Mouse (Mus musculus) gastrocnemius, postnatal 4 days (tissue): ENCODE measurements around the gene Usp20. TPM values are rescaled to one million over a fixed set of nuclear protein-coding genes. Genes with fewer than 3 reads are reported as not detected.

Experiments used
- DNase-seq, 2 experiments: peaks; one replicate each; pipeline ENCODE4 v3.0.0; 2021 to 2022; ENCODE audit warnings: low spot score in 2 of 2, mixed read lengths in 2 of 2
- total RNA-seq, 2 experiments: library from RNA; stranded (reverse); gene quantifications; 2 replicates each; pipeline ENCODE4 v1.2.3; 2021

The Usp20 gene
- total RNA-seq, 2 experiments from 2014 or later, result 40.0 to 44.8 TPM

- no peak for DNase-seq
Measured at GRCm38 (mm10) chr2:30985111-30986020, 3.3 kb downstream of the Usp20 start.

GRCm38 (mm10) chr2:30990221-30990620 is 8.1 kb downstream of the Usp20 start:
- no peak for DNase-seq

DNA sequence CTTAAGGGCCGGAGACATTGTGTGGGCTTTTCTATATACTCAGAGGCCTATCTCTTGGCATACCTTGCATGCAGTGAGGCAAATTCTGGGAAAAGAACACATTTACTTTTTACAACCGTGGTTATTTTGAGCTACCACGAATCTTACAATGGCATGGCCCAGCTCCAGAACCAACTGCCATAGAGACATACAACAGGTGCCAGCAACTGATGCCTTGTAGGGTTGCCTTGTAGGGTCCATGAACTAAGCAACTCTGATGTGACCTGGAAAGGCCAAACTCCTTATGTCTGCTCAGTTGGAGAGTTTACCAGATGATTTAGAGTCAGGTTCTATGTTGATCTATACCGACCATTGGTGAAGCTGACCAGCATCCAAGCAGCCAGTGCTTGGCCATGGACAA is 12.8 kb downstream of the Usp20 start:
- DNase-seq, result no peak

DNA sequence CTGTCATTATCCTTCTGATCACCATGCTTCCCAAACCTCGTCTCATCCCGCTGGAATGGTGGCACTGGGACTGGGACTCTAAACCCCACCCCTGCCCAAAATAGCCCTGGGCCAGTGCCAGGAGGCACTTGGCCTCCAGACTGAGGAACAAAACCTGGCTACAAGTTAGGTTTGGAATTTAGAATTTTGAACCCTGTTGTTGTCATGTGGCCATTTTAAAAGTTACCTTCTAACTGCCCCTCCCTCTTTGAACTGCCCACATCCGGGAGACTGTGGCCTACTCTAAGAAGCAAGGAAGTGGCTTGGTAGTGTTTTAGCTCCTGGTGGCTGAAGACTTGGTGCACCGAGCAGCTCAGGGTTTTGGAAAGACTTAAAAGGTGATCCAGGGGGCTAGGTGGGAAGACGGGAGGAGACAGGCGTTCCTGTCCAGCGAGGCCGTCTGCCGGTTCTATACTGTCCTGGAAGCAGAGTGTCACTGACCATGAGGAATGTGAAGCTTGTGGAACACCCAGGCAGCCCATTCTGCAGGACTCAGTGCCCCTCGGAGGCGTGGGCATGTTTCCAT is 13.4 kb downstream of the Usp20 start:
- no peak for DNase-seq

DNA sequence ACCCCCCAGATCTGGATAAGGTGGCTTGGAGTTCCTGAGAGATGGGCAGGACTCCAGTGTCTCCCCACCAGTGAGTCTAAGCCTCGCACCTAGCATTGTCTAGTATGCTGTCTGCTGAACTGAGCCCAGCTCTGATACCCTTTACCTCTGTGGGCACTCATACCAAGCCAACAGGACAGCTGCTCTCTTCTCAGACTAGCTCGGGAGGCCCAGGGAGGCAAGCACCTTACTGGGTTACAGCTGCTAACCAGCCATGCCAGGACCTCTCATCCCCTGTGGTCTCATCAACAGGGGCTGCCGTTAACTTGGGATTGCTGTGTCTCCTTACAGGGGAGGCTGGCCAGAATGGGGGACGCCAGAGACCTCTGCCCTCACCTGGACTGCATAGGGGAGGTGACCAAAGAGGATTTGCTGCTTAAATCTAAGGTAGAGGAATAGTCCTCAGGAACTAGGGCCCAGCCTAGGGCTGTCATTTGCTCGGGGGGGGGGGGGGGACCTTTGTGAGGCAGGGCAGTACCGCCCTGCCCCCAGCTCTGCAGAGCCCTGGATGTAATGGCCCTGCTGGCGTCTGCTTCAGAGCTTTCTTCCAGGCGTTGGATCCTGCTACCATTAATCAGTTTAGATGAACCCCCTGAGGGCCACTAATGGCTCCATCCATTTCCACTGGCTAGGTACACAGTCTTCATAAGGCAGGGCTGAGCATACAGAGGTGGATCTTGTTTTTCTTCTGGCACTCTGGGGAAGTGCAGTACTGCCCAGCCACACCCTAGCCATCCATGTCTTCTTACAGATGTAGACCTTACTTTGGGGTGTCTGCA is 16.6 kb downstream of the Usp20 start:
- no peak for DNase-seq

DNA sequence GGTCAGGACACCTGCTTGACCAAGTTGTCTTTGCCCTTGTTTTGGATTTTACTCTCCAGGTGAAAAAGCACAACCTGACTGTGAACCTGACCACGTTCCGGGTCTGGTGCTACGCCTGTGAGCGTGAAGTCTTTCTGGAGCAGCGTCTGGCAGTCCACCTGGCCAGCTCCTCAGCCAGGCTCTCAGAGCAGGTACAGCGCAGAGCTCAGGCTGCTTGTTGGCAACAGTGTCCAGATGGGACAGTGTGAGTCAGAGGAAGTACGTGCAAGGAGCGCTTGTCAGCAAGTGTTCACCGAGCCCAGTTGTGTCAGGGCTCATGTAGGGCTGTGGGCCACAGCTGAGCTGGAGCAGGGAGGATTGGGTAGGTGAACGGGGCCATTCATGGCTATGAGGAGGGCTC is 20.8 kb downstream of the Usp20 start:
- DNase-seq, result no peak

DNA sequence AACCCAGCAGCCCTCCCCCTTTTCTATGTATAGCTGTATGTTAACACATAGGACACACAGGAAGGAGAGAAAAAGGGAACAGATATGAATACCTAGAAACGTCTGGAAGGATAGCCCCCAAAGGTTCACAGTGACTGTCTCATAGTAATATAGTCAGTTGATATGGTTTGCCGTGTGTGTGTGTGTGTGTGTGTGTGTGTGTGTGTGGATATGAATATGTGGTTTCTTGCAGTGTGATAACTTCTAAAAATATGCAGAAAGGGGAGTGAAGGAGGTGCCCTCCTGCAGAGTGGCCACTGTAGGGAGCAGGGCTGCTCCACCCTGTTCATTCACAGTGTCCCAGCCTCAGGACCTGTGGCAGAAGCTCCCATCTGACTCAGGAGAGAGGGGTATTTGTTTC is 23.4 kb downstream of the Usp20 start:
- DNase-seq, result no peak

GRCm38 (mm10) chr2:31006434-31006833 is 24.4 kb downstream of the Usp20 start:
- no peak for DNase-seq

DNA sequence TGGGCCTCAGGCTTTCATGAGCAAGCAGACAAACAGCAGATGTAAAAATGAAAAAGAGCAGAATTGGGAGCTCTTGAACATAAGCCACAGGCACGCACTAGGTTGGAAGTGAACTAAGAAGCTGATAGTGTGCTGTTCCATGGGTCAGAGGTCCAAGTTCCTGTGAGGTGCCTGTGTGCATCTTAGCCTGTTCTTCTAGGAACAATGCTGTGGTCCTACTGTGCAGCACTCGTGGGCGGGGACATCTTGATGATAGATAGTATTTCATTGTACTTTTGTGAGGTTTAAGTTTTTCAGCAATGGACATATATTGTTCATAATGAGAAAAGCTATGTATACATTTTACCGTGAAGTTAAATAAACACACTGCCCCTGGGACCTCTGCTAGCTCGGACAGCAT is 25.1 kb downstream of the Usp20 start:
- DNase-seq, result no peak

GRCm38 (mm10) chr2:31013371-31014120 is 31.5 kb downstream of the Usp20 start:
- DNase-seq, result no peak

DNA sequence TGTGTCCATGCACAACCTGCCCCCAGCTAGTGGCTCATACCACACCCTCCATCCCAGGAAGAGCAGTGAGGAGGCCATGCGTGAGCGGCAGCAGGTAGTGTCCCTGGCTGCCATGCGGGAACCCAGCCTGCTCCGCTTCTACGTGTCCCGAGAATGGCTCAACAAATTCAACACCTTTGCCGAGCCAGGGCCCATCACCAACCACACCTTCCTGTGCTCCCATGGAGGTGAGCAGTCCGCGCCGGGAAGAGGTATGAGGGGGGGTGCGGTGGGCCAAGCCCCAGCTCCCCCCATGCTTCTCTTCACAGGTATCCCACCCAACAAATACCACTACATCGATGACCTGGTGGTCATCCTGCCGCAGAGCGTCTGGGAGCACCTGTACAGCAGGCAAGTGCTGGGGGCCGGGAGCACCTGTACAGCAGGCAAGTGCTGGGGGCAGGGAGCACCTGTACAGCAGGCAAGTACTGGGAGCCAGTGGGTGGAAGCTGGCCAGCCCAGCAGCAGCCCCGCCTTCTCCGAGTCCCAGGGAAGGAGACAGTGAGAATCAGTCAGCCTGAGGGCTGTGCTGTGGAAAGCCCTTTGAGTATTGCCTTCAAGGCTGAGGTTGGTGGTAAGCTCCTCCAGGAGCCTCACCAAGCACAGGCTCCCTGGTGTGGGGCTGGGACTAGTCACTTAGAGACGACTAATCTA is 35.7 kb downstream of the Usp20 start:
- DNase-seq, result no peak

GRCm38 (mm10) chr2:31018519-31018918 is 36.4 kb downstream of the Usp20 start:
- no peak for DNase-seq

- DNase-seq, result no peak
Measured at GRCm38 (mm10) chr2:31019011-31019410, 36.9 kb downstream of the Usp20 start.

DNA sequence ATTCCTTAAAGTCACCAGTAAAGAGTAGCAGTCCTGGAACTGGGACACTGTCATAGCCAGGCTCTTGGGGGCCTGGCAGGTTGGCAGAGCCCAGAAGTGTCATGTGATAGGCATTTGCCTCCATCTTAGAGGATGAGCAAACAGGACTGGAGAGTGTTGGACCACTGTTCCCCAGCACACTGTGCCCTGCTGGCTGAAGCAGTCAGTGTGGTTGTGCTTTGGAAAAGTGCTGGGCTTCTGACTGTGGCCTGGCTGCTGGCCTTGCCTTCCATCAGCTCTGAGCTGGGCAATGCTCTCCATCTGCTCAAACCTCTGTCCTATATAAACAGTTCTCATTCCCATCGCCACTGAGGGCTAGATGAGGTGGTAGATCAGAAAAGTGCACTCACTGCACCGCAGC is 38.1 kb downstream of the Usp20 start:
- no peak for DNase-seq

GRCm38 (mm10) chr2:31023940-31024339 is 41.9 kb downstream of the Usp20 start:
- DNase-seq, result no peak

DNA sequence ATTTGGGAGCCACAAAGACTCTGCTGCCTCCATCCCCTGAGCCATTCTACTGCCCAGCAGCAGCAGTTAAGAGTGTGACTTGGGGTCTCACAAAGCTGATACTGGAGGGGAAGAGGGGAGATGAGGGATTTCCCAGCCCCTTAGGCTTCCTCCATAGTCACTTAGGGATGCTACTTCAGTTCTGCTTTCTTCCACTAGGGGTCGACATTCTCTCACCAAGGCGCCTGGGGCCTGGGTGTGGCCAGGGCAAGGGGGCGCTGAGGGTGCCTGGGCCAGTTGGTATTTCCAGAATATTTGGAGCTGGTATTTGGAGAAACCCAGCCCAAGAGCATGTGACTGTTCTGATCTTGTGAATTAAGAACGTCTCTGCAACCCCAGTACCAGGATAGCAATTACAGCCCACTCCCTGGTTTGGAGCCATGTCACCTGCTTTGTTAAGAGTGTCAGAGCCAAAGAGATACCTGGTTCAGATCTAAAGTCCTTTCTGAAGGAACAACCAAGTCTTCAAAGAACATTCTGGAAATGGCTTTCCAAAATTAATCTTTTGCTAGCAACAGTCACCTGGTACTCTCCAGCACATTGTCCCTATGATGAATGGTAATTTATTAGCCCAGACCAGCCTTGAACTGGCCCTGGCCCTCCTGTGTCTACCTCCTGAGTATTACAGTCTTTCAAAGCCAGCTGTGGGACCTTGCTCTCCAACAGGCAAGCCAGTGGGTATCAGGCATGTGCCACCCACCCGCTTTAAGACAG is 42.7 kb downstream of the Usp20 start:
- peak in 1 of 2 experiments; percentile 51 for DNase-seq

DNA sequence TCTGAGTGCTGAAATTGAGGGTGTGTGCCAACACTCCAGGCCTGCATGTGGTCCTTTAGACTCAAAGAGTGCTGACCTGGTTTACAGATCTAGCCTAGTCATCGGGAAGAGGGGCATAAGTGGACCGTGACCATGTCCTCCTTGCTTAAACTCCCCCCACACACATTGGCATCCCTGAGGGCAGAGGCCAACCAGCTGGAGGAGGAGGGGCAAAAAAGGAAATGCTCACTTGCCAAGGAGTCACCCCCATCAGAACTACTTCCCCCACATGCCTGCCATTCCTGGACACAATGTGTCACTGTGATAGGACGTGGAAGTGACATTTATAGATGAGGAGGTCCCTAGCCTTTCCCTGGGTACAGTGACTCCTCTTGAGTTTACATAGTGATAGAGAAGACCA is 43.4 kb downstream of the Usp20 start:
- no peak for DNase-seq

DNA sequence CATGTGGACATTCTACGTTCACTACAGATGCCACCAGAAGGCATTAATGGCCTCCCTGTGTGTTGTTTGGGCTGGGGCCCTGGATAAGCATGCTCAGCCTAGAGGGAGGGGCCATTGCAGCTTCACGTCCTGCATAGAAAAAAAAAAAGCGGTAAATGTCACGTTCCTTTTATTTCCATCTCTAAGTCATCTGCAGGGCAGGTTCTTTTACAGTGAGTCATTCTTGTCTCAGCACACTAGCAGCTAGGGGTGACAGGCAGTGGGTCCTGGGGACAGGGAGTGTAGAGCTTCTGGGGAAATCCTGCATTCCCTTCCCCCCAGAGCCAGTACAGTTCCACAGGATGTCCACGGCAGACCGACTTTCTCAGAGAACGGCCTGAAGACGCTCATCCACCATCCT is 44.6 kb downstream of the Usp20 start:
- DNase-seq, result no peak

- no peak for DNase-seq
Measured at GRCm38 (mm10) chr2:31031972-31032371, 49.9 kb downstream of the Usp20 start.

DNA sequence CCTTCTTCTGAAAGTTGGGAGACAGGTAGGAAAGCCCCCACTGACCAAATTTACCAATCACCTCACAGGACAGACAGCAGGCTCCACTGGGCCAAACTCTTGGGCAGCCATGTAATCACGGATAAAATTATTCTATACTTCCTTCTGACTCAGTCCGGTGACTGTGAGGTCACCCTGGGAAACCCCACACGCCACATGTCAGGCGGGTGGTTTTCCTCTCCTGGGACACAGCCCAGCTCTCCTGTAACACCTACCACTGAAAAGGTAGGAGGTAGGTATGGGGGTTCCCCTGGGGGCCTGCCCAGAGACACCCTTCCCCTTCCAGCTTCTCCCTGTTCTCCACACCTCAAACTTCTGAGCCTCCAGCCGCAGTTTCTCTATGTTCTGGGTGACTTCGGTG is 54.7 kb downstream of the Usp20 start:
- DNase-seq, result no peak
